Mouse (Mus musculus): Measurements from ENCODE around the gene Slc4a10. TPM values are rescaled to one million over a fixed set of nuclear protein-coding genes. Genes with fewer than 3 reads are reported as not detected.

Gene Slc4a10
- polyA plus RNA-seq, 1 experiment from 2014 or later: 0.36 TPM

DNA sequence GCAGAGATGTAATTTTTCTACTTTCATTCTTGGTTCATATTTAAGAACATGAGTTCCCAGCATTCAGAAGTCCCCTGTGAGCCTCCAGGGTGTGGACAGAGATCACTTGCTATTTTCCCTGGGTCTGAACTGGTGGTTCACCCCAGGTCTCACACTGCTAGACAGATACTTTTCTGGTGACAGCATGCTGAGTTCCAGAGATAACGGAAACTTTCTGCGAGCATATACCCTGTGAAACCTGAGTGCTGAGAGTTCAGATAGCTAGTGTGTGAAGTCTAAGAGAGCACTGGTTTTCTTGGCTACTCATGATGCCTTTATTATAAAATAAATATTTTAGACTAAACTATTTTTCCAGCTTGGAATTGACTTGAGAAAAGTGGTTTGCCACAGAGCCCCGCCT is 232.5 kb downstream of the Slc4a10 start:
- H3K4me3 ChIP-seq: no peak overlapping the region
- WGBS: 20% methylated on average over 3 of the region's 3 CpGs
- no peaks in the 10 kb centered on the region for H3K36me3 ChIP-seq
- no peak overlapping the region for H3K9ac ChIP-seq
- H3K27ac ChIP-seq (replicated peaks): peak overlapping the region; percentile 85
- H3K4me1 ChIP-seq: peaks cover 25% of the 10 kb centered on the region
- H3K27me3 ChIP-seq (replicated peaks): no peaks in the 10 kb centered on the region
- peak; percentile 25; the same call in 1 of the 2 replicates for ATAC-seq (ENCODE audit: extremely low read depth, insufficient number of reproducible peaks, low FRiP score, low TSS enrichment)
- no peaks in the 10 kb centered on the region for H3K9me3 ChIP-seq
- peak overlapping the region; percentile 38; the same call in 1 of the 2 replicates for H3K4me2 ChIP-seq

DNA sequence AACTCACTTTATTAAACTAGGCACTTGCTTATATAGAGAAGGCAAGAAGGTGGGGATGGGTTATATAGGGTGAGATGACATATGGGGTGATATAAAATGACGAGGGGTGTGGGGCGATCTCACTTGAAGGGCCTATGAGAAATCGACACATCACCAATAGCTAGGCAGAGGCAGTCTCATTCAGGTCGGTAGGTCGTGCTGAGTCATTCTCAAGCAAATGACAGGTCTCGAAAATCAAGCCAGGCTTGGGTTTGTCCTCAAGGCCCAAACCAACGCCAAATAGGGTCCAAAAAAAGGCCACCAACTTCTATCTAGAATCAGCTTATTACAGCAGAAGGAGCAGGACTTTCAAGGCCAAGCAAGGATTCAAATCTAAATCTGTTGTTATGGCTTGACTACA is 233.5 kb downstream of the Slc4a10 start:
- no peaks in the 10 kb centered on the region for H3K9me3 ChIP-seq
- H3K27me3 ChIP-seq (replicated peaks): no peaks in the 10 kb centered on the region
- peak overlapping the region; percentile 85 for H3K27ac ChIP-seq (replicated peaks)
- WGBS: 77% methylated on average over 7 of the region's 7 CpGs
- no peaks in the 10 kb centered on the region for H3K36me3 ChIP-seq
- no peak overlapping the region for H3K4me2 ChIP-seq
- H3K9ac ChIP-seq: no peak overlapping the region
- no peak for ATAC-seq (ENCODE audit: extremely low read depth, insufficient number of reproducible peaks, low FRiP score, low TSS enrichment)
- H3K4me3 ChIP-seq: no peak overlapping the region
- H3K4me1 ChIP-seq: peaks cover 25% of the 10 kb centered on the region

DNA sequence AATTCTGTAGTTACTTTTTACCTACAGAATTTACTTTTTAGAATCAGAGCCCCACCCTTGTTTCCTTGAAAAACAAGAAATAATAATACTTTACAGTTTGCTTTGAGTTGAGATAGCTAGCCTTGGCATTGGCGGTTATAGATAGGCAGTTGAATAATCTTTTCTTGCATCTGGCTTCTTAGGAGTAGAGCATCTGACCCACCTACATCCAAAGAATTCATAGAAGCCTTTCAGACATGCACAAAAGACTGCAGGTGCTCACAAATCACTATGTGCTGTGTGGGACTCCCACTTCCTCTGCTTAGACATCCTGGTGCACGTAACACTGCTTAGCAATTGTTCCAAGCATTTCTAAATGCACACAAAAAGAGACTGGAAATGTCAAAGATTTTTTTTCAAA is 238.8 kb downstream of the Slc4a10 start:
- H3K36me3 ChIP-seq: no peaks in the 10 kb centered on the region
- no peak overlapping the region for H3K27ac ChIP-seq (replicated peaks)
- H3K4me1 ChIP-seq: no peaks in the 10 kb centered on the region
- H3K4me2 ChIP-seq: no peak overlapping the region
- H3K9me3 ChIP-seq: no peaks in the 10 kb centered on the region
- H3K9ac ChIP-seq: no peak overlapping the region
- ATAC-seq (ENCODE audit: extremely low read depth, insufficient number of reproducible peaks, low FRiP score, low TSS enrichment): no peak
- no peaks in the 10 kb centered on the region for H3K27me3 ChIP-seq (replicated peaks)
- H3K4me3 ChIP-seq: no peak overlapping the region
- WGBS: 83% methylated on average over 2 of the region's 2 CpGs

DNA sequence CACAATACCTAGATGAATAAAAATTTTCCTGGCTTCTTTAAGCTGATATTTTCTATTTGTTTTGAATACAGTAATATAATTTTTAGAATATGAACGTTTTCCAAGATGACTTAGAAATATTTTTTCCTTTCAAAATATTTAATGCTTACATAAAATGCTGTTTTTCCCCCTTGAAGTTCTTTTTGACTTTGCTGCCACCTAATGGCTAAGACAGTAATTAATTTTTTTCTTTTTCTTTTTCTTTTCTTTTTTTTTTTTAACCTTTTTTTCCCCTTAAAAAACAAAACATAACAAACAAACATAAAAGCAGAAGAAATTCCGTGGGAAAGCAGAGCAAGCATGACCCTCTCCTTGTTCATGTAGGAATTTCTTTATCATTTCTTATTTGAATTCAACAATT is 239.6 kb downstream of the Slc4a10 start:
- H3K4me1 ChIP-seq: no peaks in the 10 kb centered on the region
- no peaks in the 10 kb centered on the region for H3K36me3 ChIP-seq
- ATAC-seq (ENCODE audit: extremely low read depth, insufficient number of reproducible peaks, low FRiP score, low TSS enrichment): no peak
- no peaks in the 10 kb centered on the region for H3K27me3 ChIP-seq (replicated peaks)
- no peaks in the 10 kb centered on the region for H3K9me3 ChIP-seq
- no peak overlapping the region for H3K4me3 ChIP-seq
- no peak overlapping the region for H3K4me2 ChIP-seq
- WGBS: 1% methylated on average over 2 of the region's 2 CpGs
- no peak overlapping the region for H3K9ac ChIP-seq
- H3K27ac ChIP-seq (replicated peaks): no peak overlapping the region

DNA sequence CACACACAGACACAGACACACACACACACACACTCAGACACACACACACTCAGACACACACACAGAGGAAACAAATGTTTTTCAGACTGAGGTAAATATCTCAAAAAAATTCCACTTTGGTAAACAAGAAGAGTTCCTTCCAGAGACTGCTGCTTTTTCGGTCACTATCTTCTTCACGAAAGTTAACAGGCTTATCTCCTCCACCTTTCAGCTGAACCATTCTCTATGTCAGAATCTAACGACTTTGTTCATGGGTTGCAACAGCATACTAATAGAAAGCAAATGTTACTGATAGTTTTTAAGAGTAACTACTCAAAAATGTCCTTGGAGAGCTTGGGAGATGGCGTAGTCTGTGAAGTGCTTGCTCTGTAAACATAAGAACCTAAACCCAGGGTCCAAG is 241.3 kb downstream of the Slc4a10 start:
- H3K9ac ChIP-seq: no peak overlapping the region
- H3K27me3 ChIP-seq (replicated peaks): no peaks in the 10 kb centered on the region
- no peak overlapping the region for H3K4me3 ChIP-seq
- H3K4me2 ChIP-seq: no peak overlapping the region
- no peaks in the 10 kb centered on the region for H3K36me3 ChIP-seq
- 43% methylated on average over 4 of the region's 4 CpGs for WGBS
- no peaks in the 10 kb centered on the region for H3K4me1 ChIP-seq
- H3K27ac ChIP-seq (replicated peaks): no peak overlapping the region
- no peak for ATAC-seq (ENCODE audit: extremely low read depth, insufficient number of reproducible peaks, low FRiP score, low TSS enrichment)
- H3K9me3 ChIP-seq: no peaks in the 10 kb centered on the region

DNA sequence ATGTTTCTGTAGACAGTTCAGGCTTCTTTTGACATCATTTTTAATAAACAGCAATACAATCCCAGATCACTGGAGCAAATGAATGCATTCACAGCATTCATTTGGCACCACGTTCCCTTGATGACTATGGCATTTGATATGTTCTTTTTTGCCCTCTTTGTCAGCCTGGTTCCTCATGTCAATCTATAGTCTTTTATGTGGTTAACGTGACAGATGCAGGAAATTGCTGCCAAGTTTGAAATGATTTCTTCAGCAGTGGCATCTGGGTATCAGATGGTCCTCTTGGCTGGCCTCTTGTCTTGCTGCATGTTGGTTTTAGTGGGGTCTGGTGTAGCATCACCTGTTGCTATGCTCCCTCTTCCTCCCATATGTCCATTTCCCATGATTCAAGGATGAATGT is 247.6 kb downstream of the Slc4a10 start:
- H3K4me3 ChIP-seq: no peak overlapping the region
- no peak overlapping the region for H3K9ac ChIP-seq
- H3K36me3 ChIP-seq: no peaks in the 10 kb centered on the region
- H3K4me1 ChIP-seq: no peaks in the 10 kb centered on the region
- no peak overlapping the region for H3K4me2 ChIP-seq
- WGBS: 60% methylated on average over 2 of the region's 2 CpGs
- ATAC-seq (ENCODE audit: extremely low read depth, insufficient number of reproducible peaks, low FRiP score, low TSS enrichment): no peak
- H3K27me3 ChIP-seq (replicated peaks): no peaks in the 10 kb centered on the region
- no peaks in the 10 kb centered on the region for H3K9me3 ChIP-seq
- H3K27ac ChIP-seq (replicated peaks): no peak overlapping the region

DNA sequence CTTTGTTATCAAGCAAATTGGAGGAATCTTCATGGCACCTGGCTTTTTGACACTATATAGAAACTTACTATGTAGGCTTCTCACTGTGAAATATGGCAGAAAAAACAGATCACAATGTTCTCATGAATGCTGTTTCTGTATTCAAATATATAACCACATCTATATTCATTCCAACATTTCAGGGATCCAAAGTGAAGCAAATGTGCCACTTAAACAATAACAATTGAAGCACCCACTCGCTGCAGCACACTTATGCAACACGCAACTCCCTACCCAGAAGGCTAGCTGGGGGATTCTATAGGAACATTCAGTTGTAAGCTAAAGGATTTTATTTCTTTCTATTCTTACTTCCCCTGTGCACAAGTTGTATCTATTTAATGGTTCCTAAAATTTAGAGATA is 255.5 kb downstream of the Slc4a10 start:
- Histone ChIP-seq H3K4me3 (no peak overlapping the region), H3K27ac (replicated peaks) (no peak overlapping the region), H3K27me3 (replicated peaks) (no peaks in the 10 kb centered on the region), H3K4me1 (no peaks in the 10 kb centered on the region), H3K4me2 (no peak overlapping the region), H3K9ac (no peak overlapping the region), H3K9me3 (no peaks in the 10 kb centered on the region), H3K36me3 (no peaks in the 10 kb centered on the region)
- ATAC-seq (ENCODE audit: extremely low read depth, insufficient number of reproducible peaks, low FRiP score, low TSS enrichment): no peak
- WGBS: 89% methylated on average over 2 of the region's 2 CpGs

DNA sequence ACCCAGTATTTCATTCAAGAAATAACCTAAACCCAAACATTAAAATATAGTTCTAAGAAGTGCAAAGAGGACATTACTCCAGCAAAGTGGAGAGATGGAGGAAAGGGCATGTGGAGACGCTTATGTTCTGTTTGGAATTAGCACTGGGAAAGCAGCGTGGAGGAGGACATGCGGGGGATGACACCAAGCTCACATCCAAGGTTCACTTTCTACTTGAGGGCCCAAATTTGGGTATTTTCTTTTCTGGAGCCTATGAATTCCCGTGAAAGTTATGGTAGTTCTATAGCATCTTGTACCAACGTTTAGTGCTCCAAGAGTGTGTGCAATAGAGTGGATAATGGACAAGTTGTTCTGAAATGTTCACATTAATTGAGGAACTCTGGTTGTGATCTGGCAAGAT is 260.7 kb downstream of the Slc4a10 start:
- ATAC-seq (ENCODE audit: extremely low read depth, insufficient number of reproducible peaks, low FRiP score, low TSS enrichment): no peak
- Histone ChIP-seq H3K27me3 (replicated peaks) (no peaks in the 10 kb centered on the region), H3K9me3 (no peaks in the 10 kb centered on the region), H3K4me3 (no peak overlapping the region), H3K4me1 (no peaks in the 10 kb centered on the region), H3K36me3 (no peaks in the 10 kb centered on the region), H3K9ac (no peak overlapping the region), H3K4me2 (no peak overlapping the region), H3K27ac (replicated peaks) (no peak overlapping the region)
- 76% methylated on average over 5 of the region's 5 CpGs for WGBS

DNA sequence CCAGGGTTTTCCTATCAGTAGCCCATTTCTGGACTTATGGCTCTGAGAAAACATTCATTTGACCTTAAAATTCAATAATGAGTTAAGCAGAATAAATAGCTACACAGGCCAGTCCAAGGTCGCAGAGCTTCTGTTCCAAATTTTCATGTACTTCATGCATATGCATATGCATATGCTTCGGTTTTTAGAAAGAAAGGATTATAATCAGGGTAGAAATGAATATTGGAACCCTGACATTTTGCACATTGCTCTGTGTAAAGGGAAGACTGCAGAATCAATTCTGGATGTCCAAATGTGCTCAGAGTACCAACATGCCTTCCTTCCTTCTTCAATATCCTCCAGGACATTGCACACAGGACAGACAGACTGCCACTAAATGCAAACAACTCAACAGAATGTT is 261.2 kb downstream of the Slc4a10 start:
- no peak for ATAC-seq (ENCODE audit: extremely low read depth, insufficient number of reproducible peaks, low FRiP score, low TSS enrichment)
- H3K4me1 ChIP-seq: no peaks in the 10 kb centered on the region
- WGBS: 77% methylated on average over 2 of the region's 2 CpGs
- no peaks in the 10 kb centered on the region for H3K36me3 ChIP-seq
- H3K9ac ChIP-seq: no peak overlapping the region
- no peak overlapping the region for H3K4me3 ChIP-seq
- no peak overlapping the region for H3K4me2 ChIP-seq
- H3K9me3 ChIP-seq: no peaks in the 10 kb centered on the region
- no peak overlapping the region for H3K27ac ChIP-seq (replicated peaks)
- no peaks in the 10 kb centered on the region for H3K27me3 ChIP-seq (replicated peaks)

DNA sequence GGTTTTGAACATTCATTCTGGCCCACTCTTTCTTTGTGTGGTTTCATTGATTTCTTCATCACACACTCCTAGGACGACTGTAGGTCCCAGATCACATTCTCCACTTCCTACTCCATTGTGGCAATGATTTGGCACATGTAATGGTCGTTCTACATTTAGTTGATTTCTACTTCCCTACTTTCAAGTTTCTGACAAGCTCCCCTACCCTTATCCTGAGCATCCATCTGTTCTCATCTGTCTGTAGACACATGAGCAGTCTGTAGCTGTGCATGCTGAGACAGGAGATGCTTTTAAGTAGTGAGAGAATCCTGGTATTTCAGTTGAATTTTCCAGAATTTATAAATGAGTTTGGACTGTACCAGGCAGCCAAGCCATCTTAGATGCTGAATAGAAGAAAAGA is 270.7 kb downstream of the Slc4a10 start:
- Histone ChIP-seq H3K36me3 (no peaks in the 10 kb centered on the region), H3K4me2 (no peak overlapping the region), H3K27ac (replicated peaks) (no peak overlapping the region), H3K27me3 (replicated peaks) (no peaks in the 10 kb centered on the region), H3K9me3 (no peaks in the 10 kb centered on the region), H3K4me3 (no peak overlapping the region), H3K9ac (no peak overlapping the region), H3K4me1 (no peaks in the 10 kb centered on the region)
- no peak for ATAC-seq (ENCODE audit: extremely low read depth, insufficient number of reproducible peaks, low FRiP score, low TSS enrichment)
- 52% methylated on average over 2 of the region's 2 CpGs for WGBS

DNA sequence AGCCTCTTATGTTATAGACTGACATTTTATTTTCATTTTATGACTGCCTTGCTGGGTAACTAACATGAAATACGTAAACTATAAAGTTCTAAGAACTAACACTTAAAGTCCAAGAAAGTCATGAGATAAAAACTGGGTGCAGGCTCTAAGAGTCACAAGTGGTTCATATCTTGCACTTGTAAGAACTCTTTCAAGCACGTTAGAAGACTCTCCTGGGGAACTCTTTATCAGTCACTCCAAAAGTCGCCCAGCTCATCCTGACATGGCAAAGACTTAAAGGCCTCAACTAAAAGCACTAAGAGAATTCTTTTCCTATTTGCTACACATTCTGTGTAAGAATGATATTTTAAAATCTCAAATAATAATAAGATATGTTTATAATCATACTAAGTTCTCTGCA is 273.2 kb downstream of the Slc4a10 start:
- Histone ChIP-seq H3K27ac (replicated peaks) (no peak overlapping the region), H3K36me3 (no peaks in the 10 kb centered on the region), H3K4me3 (no peak overlapping the region), H3K4me1 (0 out of 2 replicates have a peak, but pooled peaks cover 5% of the 10 kb centered on the region), H3K9ac (no peak overlapping the region), H3K4me2 (no peak overlapping the region), H3K9me3 (no peaks in the 10 kb centered on the region), H3K27me3 (replicated peaks) (no peaks in the 10 kb centered on the region)
- 44% methylated on average over 3 of the region's 3 CpGs for WGBS
- no peak for ATAC-seq (ENCODE audit: extremely low read depth, insufficient number of reproducible peaks, low FRiP score, low TSS enrichment)

DNA sequence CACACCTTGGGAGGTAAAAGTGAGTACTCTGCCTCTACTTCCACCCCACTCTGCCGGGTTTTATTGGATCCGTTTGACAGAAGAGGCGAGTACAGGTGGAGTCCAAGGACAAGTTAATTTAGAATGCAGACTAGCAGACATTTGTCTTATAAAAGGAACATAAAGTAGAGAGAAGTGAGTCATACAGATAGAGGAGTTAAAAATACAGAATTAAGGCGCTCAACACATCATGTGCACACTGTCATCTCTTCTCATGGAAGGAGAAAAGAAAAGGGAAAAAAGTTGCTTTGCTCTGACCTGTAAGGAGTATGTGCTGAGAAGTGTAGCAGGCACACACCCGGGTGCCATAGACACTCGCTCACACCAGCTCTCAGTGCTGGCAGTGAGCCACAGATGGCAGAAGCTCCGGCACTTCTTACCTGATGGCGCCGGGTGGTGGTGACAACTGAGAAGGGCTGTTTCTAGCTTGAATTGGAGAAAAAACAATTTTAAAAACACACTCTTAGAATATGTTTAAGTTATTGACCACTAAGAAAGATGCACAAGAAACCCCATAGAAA is 276.9 kb downstream of the Slc4a10 start:
- Histone ChIP-seq H3K27ac (replicated peaks) (no peak overlapping the region), H3K9ac (no peak overlapping the region), H3K4me3 (no peak overlapping the region), H3K27me3 (replicated peaks) (no peaks in the 10 kb centered on the region), H3K4me1 (peaks cover 18% of the 10 kb centered on the region), H3K9me3 (no peaks in the 10 kb centered on the region), H3K36me3 (no peaks in the 10 kb centered on the region), H3K4me2 (no peak overlapping the region)
- 66% methylated on average over 9 of the region's 9 CpGs for WGBS
- ATAC-seq (ENCODE audit: extremely low read depth, insufficient number of reproducible peaks, low FRiP score, low TSS enrichment): no peak

All from heart, embryonic 13.5 days (tissue).